Mouse (Mus musculus): Measurements from ENCODE around the gene Crocc. TPM values are rescaled to one million over a fixed set of nuclear protein-coding genes. Genes with fewer than 3 reads are reported as not detected.

Gene Crocc
- polyA plus RNA-seq, 1 experiment from 2014 or later: 0.59 TPM

DNA sequence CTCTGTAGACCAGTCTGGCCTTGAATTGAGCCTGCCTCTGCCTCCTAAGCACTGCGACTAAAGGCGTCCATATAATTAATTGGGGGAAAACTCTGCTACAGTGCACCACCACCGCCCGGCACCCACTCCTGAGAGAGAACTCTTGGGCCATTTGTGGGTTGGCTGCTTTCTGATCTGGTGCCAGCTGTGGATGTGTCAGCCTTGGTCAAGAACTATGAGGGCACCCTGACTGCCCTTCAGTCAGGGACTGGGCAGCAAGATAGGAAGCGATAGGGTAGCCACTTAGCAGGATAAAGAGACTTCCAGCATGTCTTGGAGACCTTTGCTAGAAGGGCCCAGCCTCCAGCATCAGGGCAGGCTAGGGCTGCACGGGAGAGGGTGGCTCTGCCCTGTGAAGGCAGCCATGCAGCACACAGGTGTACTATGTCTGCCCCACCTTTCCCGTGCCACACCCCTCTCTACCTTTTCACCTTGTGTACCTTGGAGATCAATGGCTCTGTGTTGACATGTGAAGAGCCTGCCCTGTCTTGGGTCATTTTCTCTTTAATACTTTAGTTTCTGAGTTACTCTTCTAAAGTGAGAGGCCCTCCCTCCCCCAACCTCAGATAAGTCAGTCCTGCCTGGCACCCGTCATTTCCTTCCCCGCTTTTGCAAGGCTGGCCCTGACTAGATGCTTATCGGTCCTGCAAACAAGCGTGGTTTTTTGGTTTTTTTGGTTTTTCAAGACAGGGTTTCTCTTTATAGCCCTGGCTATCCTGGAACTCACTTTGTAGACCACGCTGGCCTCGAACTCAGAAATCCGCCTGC lies 82.3 kb downstream of the Crocc start:
- H3K9ac ChIP-seq (ENCODE audit: low read depth, low read length): no peak overlapping the region
- no peaks in the 10 kb centered on the region for H3K27me3 ChIP-seq (ENCODE audit: control insufficient read depth, insufficient read depth, low read depth, low read length)
- peaks cover 11% of the 10 kb centered on the region for H3K36me3 ChIP-seq (ENCODE audit: control insufficient read depth, insufficient read depth)
- no peak for ATAC-seq (ENCODE audit: low read depth)
- no peaks in the 10 kb centered on the region for H3K9me3 ChIP-seq (replicated peaks; ENCODE audit: control insufficient read depth, low read length)
- H3K4me3 ChIP-seq (ENCODE audit: low read depth, low read length): no peak overlapping the region
- H3K4me2 ChIP-seq (ENCODE audit: low read depth, low read length): no peak overlapping the region
- no peak overlapping the region for H3K27ac ChIP-seq (ENCODE audit: low read length)
- WGBS (ENCODE audit: insufficient replicate concordance): 46% methylated on average over 14 of the region's 14 CpGs
- H3K4me1 ChIP-seq (ENCODE audit: control insufficient read depth, low read depth, low read length): peaks cover 10% of the 10 kb centered on the region

DNA sequence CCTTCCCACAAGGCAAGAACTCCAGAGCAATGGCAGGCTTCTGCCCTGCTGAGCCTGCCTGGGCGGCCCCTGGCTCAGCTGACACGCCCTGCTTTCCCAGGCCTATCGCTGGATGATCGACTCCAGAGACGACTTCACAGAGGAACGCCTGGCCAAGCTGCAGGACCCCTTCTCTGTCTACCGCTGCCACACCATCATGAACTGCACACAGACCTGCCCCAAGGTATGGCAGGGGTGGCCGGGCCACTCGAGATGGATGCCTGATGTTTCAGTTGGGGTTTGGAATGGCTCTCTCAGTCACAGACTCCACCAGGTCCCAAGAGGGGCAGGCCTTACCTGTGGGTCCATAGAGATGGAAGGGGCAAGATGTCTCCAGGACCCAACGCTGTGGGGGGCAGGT lies 83.1 kb downstream of the Crocc start:
- Histone ChIP-seq H3K4me2 (ENCODE audit: low read depth, low read length) (no peak overlapping the region), H3K36me3 (ENCODE audit: control insufficient read depth, insufficient read depth) (peaks cover 15% of the 10 kb centered on the region), H3K9ac (ENCODE audit: low read depth, low read length) (no peak overlapping the region), H3K4me3 (ENCODE audit: low read depth, low read length) (no peak overlapping the region), H3K4me1 (ENCODE audit: control insufficient read depth, low read depth, low read length) (peaks cover 10% of the 10 kb centered on the region), H3K27me3 (ENCODE audit: control insufficient read depth, insufficient read depth, low read depth, low read length) (no peaks in the 10 kb centered on the region), H3K9me3 (replicated peaks; ENCODE audit: control insufficient read depth, low read length) (no peaks in the 10 kb centered on the region), H3K27ac (ENCODE audit: low read length) (no peak overlapping the region)
- no peak for ATAC-seq (ENCODE audit: low read depth)
- 51% methylated on average over 10 of the region's 10 CpGs for whole genome bisulfite sequencing (ENCODE audit: insufficient replicate concordance)

DNA sequence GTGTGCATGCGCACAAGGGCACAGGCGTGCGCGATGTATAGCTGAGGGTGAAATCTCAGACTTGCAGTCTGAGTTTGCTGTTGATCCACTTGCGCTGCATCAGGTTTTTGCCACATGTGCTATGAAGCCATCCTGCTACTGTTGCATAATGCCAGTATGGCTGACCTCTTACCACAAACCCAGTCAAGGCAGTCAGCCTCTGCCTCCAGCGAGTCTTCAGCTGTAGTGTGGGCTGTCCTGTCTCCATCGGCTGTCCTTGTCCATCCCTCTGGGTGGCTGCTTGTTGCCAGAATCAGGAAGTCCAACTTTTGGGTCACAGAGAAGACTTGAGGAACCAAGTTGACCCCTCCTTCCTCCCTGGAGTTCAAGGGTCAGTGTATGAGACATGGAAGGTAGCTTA lies 85.0 kb downstream of the Crocc start:
- no peak overlapping the region for H3K27ac ChIP-seq (ENCODE audit: low read length)
- H3K4me2 ChIP-seq (ENCODE audit: low read depth, low read length): no peak overlapping the region
- H3K9me3 ChIP-seq (replicated peaks; ENCODE audit: control insufficient read depth, low read length): no peaks in the 10 kb centered on the region
- WGBS (ENCODE audit: insufficient replicate concordance): 76% methylated on average over 7 of the region's 7 CpGs
- no peaks in the 10 kb centered on the region for H3K27me3 ChIP-seq (ENCODE audit: control insufficient read depth, insufficient read depth, low read depth, low read length)
- ATAC-seq (ENCODE audit: low read depth): 0 out of 2 replicates have a peak, but pooled peaks have one; percentile 15
- peaks cover 10% of the 10 kb centered on the region for H3K4me1 ChIP-seq (ENCODE audit: control insufficient read depth, low read depth, low read length)
- H3K9ac ChIP-seq (ENCODE audit: low read depth, low read length): no peak overlapping the region
- H3K36me3 ChIP-seq (ENCODE audit: control insufficient read depth, insufficient read depth): peaks cover 24% of the 10 kb centered on the region
- no peak overlapping the region for H3K4me3 ChIP-seq (ENCODE audit: low read depth, low read length)

DNA sequence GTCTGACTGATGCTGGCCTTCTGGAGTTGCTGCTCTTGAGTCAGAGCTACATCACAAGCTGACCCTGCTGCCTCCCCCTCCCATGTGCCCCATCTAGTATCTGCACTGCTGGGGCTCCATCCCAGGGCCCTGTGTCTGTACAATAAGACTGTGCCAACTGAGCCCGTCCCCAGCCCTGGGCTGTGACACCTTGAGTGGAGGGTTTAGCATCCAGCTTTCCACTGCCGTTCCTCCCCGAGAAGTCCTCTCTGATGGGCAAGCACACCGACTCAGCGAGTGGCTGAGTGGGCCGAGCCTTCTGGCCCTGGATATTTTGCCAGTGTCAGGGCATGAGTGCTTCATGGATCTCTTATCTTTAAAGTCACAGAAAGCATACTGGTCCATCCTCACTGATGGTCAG lies 85.9 kb downstream of the Crocc start:
- Histone ChIP-seq H3K9ac (ENCODE audit: low read depth, low read length) (no peak overlapping the region), H3K4me1 (ENCODE audit: control insufficient read depth, low read depth, low read length) (peaks cover 10% of the 10 kb centered on the region), H3K4me2 (ENCODE audit: low read depth, low read length) (no peak overlapping the region), H3K9me3 (replicated peaks; ENCODE audit: control insufficient read depth, low read length) (no peaks in the 10 kb centered on the region), H3K27ac (ENCODE audit: low read length) (no peak overlapping the region), H3K36me3 (ENCODE audit: control insufficient read depth, insufficient read depth) (peaks cover 26% of the 10 kb centered on the region), H3K4me3 (ENCODE audit: low read depth, low read length) (no peak overlapping the region), H3K27me3 (ENCODE audit: control insufficient read depth, insufficient read depth, low read depth, low read length) (no peaks in the 10 kb centered on the region)
- no peak for ATAC-seq (ENCODE audit: low read depth)
- WGBS (ENCODE audit: insufficient replicate concordance): 79% methylated on average over 6 of the region's 6 CpGs

DNA sequence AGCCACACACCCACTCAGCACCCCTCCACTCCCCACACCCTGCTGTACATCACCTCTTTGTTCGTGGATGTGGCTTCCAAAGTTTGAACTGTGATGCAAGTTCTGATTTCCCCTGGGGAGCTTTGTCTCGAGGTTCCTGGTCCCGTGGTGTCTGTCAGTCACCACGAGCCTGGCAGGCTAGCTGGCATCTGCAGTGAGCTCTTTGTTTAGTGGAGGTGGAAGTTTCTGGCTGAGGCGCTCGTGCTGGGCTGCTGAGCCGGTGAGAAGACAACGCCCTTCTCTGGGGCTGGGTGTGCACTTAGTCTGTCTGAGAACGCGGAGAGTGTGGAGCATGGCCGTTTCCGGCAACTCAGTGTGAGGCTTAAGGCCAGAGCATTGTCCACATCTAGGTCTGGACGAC lies 88.7 kb downstream of the Crocc start:
- Histone ChIP-seq H3K9ac (ENCODE audit: low read depth, low read length) (no peak overlapping the region), H3K4me3 (ENCODE audit: low read depth, low read length) (no peak overlapping the region), H3K9me3 (replicated peaks; ENCODE audit: control insufficient read depth, low read length) (no peaks in the 10 kb centered on the region), H3K27me3 (ENCODE audit: control insufficient read depth, insufficient read depth, low read depth, low read length) (no peaks in the 10 kb centered on the region), H3K36me3 (ENCODE audit: control insufficient read depth, insufficient read depth) (peaks cover 29% of the 10 kb centered on the region), H3K4me1 (ENCODE audit: control insufficient read depth, low read depth, low read length) (peaks cover 2% of the 10 kb centered on the region; the same call in 1 of the 2 replicates), H3K27ac (ENCODE audit: low read length) (no peak overlapping the region), H3K4me2 (ENCODE audit: low read depth, low read length) (no peak overlapping the region)
- WGBS (ENCODE audit: insufficient replicate concordance): 64% methylated on average over 13 of the region's 13 CpGs
- ATAC-seq (ENCODE audit: low read depth): no peak

DNA sequence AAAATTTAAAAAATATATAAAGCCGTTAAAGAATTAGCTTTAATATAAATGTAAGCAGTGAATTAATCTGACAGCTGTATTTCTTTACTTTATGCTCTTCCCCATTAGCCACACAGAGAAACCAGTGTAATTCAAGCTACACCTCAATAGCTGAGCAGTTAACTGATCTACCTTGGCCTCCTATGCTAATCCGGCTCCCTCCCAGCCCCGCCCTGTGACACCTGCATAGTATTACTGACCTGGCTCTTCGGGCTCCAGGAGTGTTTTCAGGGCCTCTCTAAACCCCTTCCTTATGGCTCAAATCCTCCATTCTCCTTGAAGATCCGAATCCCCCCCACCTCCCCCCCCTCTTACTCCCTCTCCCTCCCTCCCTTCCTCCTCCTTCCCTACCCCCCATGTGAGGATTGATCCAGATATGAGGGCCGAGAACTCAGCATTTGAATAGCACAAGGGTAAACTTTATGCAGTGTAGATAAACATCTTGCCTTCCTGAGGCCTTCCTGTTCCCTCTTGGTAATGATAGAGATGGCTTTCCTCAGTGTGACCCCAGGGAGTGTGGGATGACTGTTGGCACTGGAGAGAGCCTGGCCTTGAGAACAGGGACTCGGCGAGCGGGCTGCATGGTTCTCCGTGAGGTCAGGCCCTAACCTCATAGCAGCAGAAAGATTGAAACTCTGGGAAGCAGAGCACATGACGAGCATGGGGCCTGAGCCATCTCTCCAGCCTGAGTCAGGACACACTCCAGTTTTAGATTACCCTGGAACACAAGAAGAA lies 92.8 kb downstream of the Crocc start:
- Histone ChIP-seq H3K27me3 (ENCODE audit: control insufficient read depth, insufficient read depth, low read depth, low read length) (no peaks in the 10 kb centered on the region), H3K4me1 (ENCODE audit: control insufficient read depth, low read depth, low read length) (peaks cover 13% of the 10 kb centered on the region), H3K9ac (ENCODE audit: low read depth, low read length) (no peak overlapping the region), H3K36me3 (ENCODE audit: control insufficient read depth, insufficient read depth) (peaks cover 14% of the 10 kb centered on the region), H3K27ac (ENCODE audit: low read length) (no peak overlapping the region), H3K4me2 (ENCODE audit: low read depth, low read length) (no peak overlapping the region), H3K4me3 (ENCODE audit: low read depth, low read length) (no peak overlapping the region), H3K9me3 (replicated peaks; ENCODE audit: control insufficient read depth, low read length) (no peaks in the 10 kb centered on the region)
- no peak for ATAC-seq (ENCODE audit: low read depth)
- 79% methylated on average over 11 of the region's 11 CpGs for WGBS (ENCODE audit: insufficient replicate concordance)

Other genes with a start within 250 kb of the Crocc start
- 0.09 and 0.11 TPM in 2 replicates for gene Padi3, start 249.9 kb downstream of the Crocc start, polyA plus RNA-seq (2015; fragmentation: Nextera tagmentation; extraction: Ambion mirVana)
- 0.02 TPM in 1 of 2 replicates, not detected in the other for gene Padi1, start 214.8 kb downstream of the Crocc start, polyA plus RNA-seq (2015; fragmentation: Nextera tagmentation; extraction: Ambion mirVana)
- gene Padi2, start 154.2 kb downstream of the Crocc start, polyA plus RNA-seq (2015; fragmentation: Nextera tagmentation; extraction: Ambion mirVana): 1.6 and 1.7 TPM in 2 replicates
- gene Sdhb, start 99.3 kb downstream of the Crocc start, polyA plus RNA-seq (2015; fragmentation: Nextera tagmentation; extraction: Ambion mirVana): 190 and 193 TPM in 2 replicates
- gene Atp13a2, start 73.7 kb downstream of the Crocc start, polyA plus RNA-seq (2015; fragmentation: Nextera tagmentation; extraction: Ambion mirVana): 15.7 and 18.3 TPM in 2 replicates
- 15.3 and 20.3 TPM in 2 replicates for gene Mfap2, start 50.1 kb downstream of the Crocc start, polyA plus RNA-seq (2015; fragmentation: Nextera tagmentation; extraction: Ambion mirVana)
- 87.5 and 93.3 TPM in 2 replicates for gene Necap2, start 17.8 kb upstream of the Crocc start, polyA plus RNA-seq (2015; fragmentation: Nextera tagmentation; extraction: Ambion mirVana)
- not detected in 2 replicates for gene Spata21, start 27.8 kb upstream of the Crocc start, polyA plus RNA-seq (2015; fragmentation: Nextera tagmentation; extraction: Ambion mirVana)
- 18.1 and 19.1 TPM in 2 replicates for gene Szrd1, start 79.2 kb upstream of the Crocc start, polyA plus RNA-seq (2015; fragmentation: Nextera tagmentation; extraction: Ambion mirVana)
- 16.3 and 18.0 TPM in 2 replicates for gene Fbxo42, start 87.4 kb upstream of the Crocc start, polyA plus RNA-seq (2015; fragmentation: Nextera tagmentation; extraction: Ambion mirVana)
- gene Rsg1, start 153.4 kb upstream of the Crocc start, polyA plus RNA-seq (2015; fragmentation: Nextera tagmentation; extraction: Ambion mirVana): 0.99 and 1.6 TPM in 2 replicates
- gene Arhgef19, start 178.9 kb upstream of the Crocc start, polyA plus RNA-seq (2015; fragmentation: Nextera tagmentation; extraction: Ambion mirVana): 1.1 and 1.3 TPM in 2 replicates
- 0.53 and 0.93 TPM in 2 replicates for gene Epha2, start 240.7 kb upstream of the Crocc start, polyA plus RNA-seq (2015; fragmentation: Nextera tagmentation; extraction: Ambion mirVana)